Mouse (Mus musculus) heart, embryonic 14.5 days (tissue): ENCODE data around the gene Rxfp2. TPM values are rescaled to one million over a fixed set of nuclear protein-coding genes. Genes with fewer than 3 reads are reported as not detected.
A peak's percentile ranks its signal among the peaks of the same experiment; 100 is the strongest.

Experiments used
- ATAC-seq: fragments of 200-750 bp; cut with Nextera tagmentation; 2 replicates; pipeline ENCODE4 v1.8.0; 2017; ENCODE audit warnings: low read depth, moderate TSS enrichment; ENCODE audit not compliant: insufficient number of reproducible peaks, insufficient read depth, low FRiP score
- H3K27ac ChIP-seq, 2 experiments: fragments of 200-500 bp in 1 of 2; fragments of 300-500 bp in 1 of 2; sonication (generic) in 1 of 2; replicated peaks in 1 of 2; 2 replicates each; pipeline ENCODE4 v1.5.1; 2012 to 2014; ENCODE audit warnings: low read depth in 2 of 2, low read length in 2 of 2, control low read depth in 1 of 2, mild to moderate bottlenecking in 1 of 2, mixed read lengths in 1 of 2; ENCODE audit not compliant: control insufficient read depth in 1 of 2, insufficient read depth in 1 of 2
- H3K27me3 ChIP-seq: fragments of 300-500 bp; sonication (generic); 2 replicates; pipeline ENCODE4 v1.6.1; 2014; ENCODE audit warnings: mild to moderate bottlenecking, low read length, control low read depth; ENCODE audit not compliant: control insufficient read depth, insufficient read depth
- H3K36me3 ChIP-seq: fragments of 300-500 bp; sonication (generic); 2 replicates; pipeline ENCODE4 v1.6.1; 2014; ENCODE audit warnings: mild to moderate bottlenecking, control low read depth, low read length, mixed read lengths; ENCODE audit not compliant: control insufficient read depth, insufficient read depth
- H3K4me1 ChIP-seq, 2 experiments: fragments of 200-500 bp in 1 of 2; fragments of 300-500 bp in 1 of 2; sonication (generic) in 1 of 2; 2 replicates each; pipeline ENCODE4 v1.6.1; 2012 to 2014; ENCODE audit warnings: low read length in 2 of 2, control low read depth in 1 of 2, mixed read lengths in 1 of 2; ENCODE audit not compliant: control insufficient read depth in 2 of 2, insufficient read depth in 2 of 2
- H3K4me2 ChIP-seq: fragments of 300-500 bp; sonication (generic); 2 replicates; pipeline ENCODE4 v1.6.1; 2014; ENCODE audit warnings: mild to moderate bottlenecking, low read length
- H3K4me3 ChIP-seq, 2 experiments: fragments of 200-500 bp in 1 of 2; fragments of 300-500 bp in 1 of 2; sonication (generic) in 1 of 2; 2 replicates each; pipeline ENCODE4 v1.5.1; 2012 to 2014; ENCODE audit warnings: low read length in 2 of 2, mild to moderate bottlenecking in 2 of 2, control low read depth in 1 of 2, low read depth in 1 of 2, moderate library complexity in 1 of 2; ENCODE audit not compliant: control insufficient read depth in 1 of 2, insufficient read depth in 1 of 2
- H3K9ac ChIP-seq: fragments of 300-500 bp; sonication (generic); 2 replicates; pipeline ENCODE4 v1.6.1; 2014; ENCODE audit warnings: mild to moderate bottlenecking, low read length
- H3K9me3 ChIP-seq: fragments of 300-500 bp; sonication (generic); 2 replicates; pipeline ENCODE4 v1.6.1; 2016; ENCODE audit warnings: low read length, control low read depth; ENCODE audit not compliant: control insufficient read depth
- WGBS: fragments of 180-500 bp; shearing (Covaris S2); extraction: QIAGEN DNeasy Blood & Tissue Kit; methylation state at CpG from one replicate; pipeline ENCODE4 v1.1.7; 2014; 5-methylcytosine and 5-hydroxymethylcytosine counted together
- polyA plus RNA-seq: library from polyadenylated mRNA; unstranded; fragments of >200 nt; fragmentation: Nextera tagmentation; extraction: Ambion mirVana; gene quantifications from 2 replicates; pipeline ENCODE4 v1.2.1, GENCODE M21; 2014

Gene Rxfp2
- polyA plus RNA-seq, 1 experiment from 2014 or later, result 0.15 TPM

GRCm38 (mm10) chr5:150114778-150115177 is 96.3 kb downstream of the Rxfp2 start:
- ATAC-seq, result no peak
- Histone ChIP-seq H3K4me2 (peak overlapping the region; percentile 32; the same call in 1 of the 2 replicates), H3K36me3 (no peaks in the 10 kb centered on the region), H3K9ac (no peak overlapping the region), H3K27me3 (no peaks in the 10 kb centered on the region), H3K4me1 (peaks cover 7 to 22% of the 10 kb centered on the region in 2 experiments), H3K4me3 (no peak overlapping the region), H3K27ac (peak overlapping the region in 1 of 2 experiments; percentile 81; a peak in 2 of 4 replicates), H3K9me3 (peaks cover 6% of the 10 kb centered on the region)
- WGBS, result 83% methylated on average over 4 of the region's 4 CpGs

DNA sequence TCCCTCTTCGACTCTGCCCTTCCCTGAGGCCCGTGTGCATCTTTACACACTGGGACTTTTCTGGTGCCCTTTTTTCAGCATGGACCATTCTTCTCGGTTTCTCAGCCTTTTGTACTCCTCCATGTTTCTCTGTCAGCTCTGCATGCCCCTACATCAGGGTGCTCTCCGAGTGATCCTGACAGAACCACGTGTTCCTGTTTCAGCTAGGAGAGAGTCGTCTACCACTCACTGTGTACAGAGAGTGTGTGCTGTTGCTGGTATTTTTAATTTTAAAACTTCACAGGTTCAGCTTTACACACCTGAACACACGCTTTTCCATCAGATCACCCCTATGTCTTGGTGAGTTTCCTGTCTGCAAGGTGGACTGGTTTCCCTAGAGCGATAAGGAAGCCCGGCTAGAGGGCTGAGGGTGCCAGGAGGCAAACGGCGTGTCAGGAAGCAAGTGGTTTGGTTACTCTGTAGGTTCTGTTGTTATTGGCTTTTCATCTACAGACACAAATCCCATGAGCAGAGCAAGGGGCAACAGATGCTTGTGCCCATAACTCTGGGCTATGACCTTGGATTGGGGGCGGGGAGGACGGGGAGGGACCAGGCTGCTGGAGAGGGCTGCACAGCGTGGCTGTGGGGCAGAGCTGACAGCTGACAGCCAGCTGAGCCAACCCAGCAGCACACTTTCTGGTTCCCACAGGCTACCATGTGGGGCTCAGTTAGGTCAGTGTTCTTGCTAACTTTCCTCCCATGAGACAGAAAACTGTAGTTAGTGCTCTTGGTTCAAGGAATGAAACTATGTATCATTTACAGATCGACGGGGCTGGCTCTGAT is 97.0 kb downstream of the Rxfp2 start:
- peak overlapping the region; percentile 39; the same call in 1 of the 2 replicates for H3K9ac ChIP-seq

DNA sequence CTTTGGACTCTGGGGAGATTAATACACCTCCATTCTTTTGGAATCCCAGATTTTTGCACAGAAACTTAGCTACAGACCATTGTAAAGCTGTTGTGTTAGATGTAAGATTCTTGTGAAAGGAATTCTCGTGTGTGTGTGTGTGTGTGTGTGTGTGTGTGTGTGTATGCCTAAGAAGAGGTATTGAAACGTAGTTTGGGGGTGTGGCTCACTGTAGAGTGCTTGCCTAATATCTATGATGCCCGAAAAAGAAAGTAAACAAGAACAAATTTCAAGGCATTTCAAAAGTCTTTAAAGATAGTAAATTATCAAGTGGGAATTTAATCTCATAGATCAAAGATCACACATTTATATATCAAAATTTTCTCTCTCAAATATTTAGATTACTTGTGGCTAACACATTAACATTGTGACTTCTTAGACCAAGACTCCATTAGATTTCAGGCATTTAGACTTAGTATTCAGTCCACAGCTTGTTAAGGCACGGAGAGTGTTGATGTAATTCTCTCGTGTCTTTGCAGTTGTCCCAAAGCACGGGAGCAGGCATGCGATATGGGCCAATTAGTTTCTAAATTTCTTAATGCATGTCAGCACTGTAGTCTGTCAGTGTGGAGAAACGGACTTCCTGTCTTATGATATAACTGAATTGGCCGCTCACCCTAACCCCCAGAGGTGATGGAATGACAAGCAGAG is 97.9 kb downstream of the Rxfp2 start:
- 65% methylated on average over 9 of the region's 9 CpGs for WGBS
- H3K4me1 ChIP-seq, result peaks cover 7 to 22% of the 10 kb centered on the region in 2 experiments
- peak overlapping the region; percentile 39; the same call in 1 of the 2 replicates for H3K9ac ChIP-seq
- H3K4me2 ChIP-seq, result peak overlapping the region; percentile 32
- H3K27ac ChIP-seq, result peak overlapping the region; percentile 39 to 81
- H3K27me3 ChIP-seq, result no peaks in the 10 kb centered on the region
- H3K4me3 ChIP-seq, result no peak overlapping the region
- no peak for ATAC-seq
- peaks cover 6% of the 10 kb centered on the region for H3K9me3 ChIP-seq
- H3K36me3 ChIP-seq, result no peaks in the 10 kb centered on the region

More for the DNA sequence above, 97.0 kb downstream of the Rxfp2 start:
- Histone ChIP-seq H3K36me3 (no peaks in the 10 kb centered on the region), H3K4me1 (peaks cover 7 to 22% of the 10 kb centered on the region in 2 experiments), H3K4me3 (no peak overlapping the region), H3K9me3 (peaks cover 6% of the 10 kb centered on the region), H3K27ac (peak overlapping the region; percentile 79 to 81), H3K27me3 (no peaks in the 10 kb centered on the region), H3K4me2 (peak overlapping the region; percentile 32)
- whole genome bisulfite sequencing, result 35% methylated on average over 16 of the region's 16 CpGs
- peak; percentile 46; the same call in 1 of the 2 replicates for ATAC-seq

GRCm38 (mm10) chr5:150116906-150117216 is 98.4 kb downstream of the Rxfp2 start:
- Histone ChIP-seq H3K9ac (no peak overlapping the region), H3K9me3 (peaks cover 6% of the 10 kb centered on the region), H3K36me3 (no peaks in the 10 kb centered on the region), H3K4me1 (peaks cover 7 to 22% of the 10 kb centered on the region in 2 experiments), H3K27ac (no peak overlapping the region), H3K27me3 (no peaks in the 10 kb centered on the region), H3K4me3 (no peak overlapping the region), H3K4me2 (no peak overlapping the region)
- 85% methylated on average over 6 of the region's 6 CpGs for WGBS
- ATAC-seq, result no peak

DNA sequence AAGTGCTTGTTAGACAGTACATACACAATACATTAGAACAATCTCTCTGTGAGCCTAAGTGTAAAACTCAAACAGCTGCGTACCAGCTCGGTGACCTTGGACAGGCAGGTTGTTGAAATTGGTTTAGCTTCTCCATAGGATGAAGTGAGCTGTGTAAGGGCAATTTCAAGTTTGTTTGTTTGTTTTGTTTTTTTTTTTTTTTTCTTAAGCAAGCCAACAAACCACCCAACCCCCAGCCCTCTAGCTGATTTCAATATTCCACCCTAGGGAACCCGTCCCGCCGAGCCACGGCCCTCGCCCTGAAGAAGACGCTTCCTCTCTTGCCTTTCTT is 99.6 kb downstream of the Rxfp2 start:
- Histone ChIP-seq H3K4me2 (peak overlapping the region; percentile 77), H3K9me3 (peaks cover 6% of the 10 kb centered on the region), H3K27me3 (no peaks in the 10 kb centered on the region), H3K4me3 (peak overlapping the region; percentile 70 to 73), H3K27ac (peak overlapping the region in 1 of 2 experiments; percentile 39; a peak in 1 of 4 replicates), H3K36me3 (no peaks in the 10 kb centered on the region), H3K9ac (peak overlapping the region; percentile 28), H3K4me1 (peaks cover 7 to 22% of the 10 kb centered on the region in 2 experiments)
- no peak for ATAC-seq
- 18% methylated on average over 8 of the region's 8 CpGs for WGBS

DNA sequence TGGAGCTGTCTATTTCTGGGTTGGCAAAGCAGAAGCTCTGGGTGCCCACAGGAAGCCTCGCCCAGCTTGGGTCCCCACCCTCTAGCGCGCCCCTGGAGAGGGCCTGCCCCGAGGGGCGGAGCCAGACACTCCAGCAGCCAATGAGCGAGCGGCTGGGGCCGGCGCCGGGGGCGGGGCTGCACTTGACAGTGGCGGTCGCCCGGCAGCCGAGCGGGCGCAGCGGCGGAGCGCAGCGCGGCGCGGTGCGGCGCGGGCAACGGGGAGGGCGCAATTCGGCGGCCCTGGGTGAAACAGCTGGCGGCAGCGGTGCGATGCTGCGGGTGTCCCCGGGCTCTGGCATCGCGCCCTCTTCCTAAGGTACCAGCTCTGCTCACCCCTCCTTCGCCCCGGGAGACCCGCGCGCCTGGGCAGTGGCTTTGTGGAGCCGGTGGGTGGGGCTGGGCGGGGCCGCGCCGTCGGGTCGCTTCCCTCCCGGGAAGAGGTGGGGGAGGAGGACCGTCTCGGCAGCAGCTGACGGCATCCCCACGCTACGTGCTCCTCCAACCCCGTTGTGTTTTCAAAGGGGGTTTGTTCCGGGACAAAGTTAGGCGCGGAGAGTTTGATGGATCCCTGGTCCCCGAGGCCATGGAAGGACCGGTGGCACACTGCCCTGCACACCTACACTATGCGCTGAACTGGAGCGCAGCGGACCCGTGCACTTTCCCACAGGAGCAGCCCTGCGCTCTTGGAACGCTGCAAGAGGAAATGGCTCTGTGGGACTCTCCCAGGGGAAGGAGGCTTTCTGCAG is 100.2 kb downstream of the Rxfp2 start, which contains the start of gene Fry:
Gene Fry (plus strand): TSS at position 191 of the 787 bp plus-strand sequence.
- Histone ChIP-seq H3K27me3 (no peaks in the 10 kb centered on the region), H3K4me1 (peaks cover 7 to 22% of the 10 kb centered on the region in 2 experiments), H3K9ac (peak within 1 kb of the TSS; percentile 72), H3K4me2 (peak within 1 kb of the TSS; percentile 77), H3K27ac (peak within 1 kb of the TSS; percentile 34 to 39; a peak in 3 of 4 replicates), H3K4me3 (peak within 1 kb of the TSS; percentile 70 to 73), H3K36me3 (no peaks in the 10 kb centered on the region), H3K9me3 (peaks cover 6% of the 10 kb centered on the region)
- ATAC-seq, result peak; percentile 97
- WGBS, result under 1% methylated on average over 61 of the region's 68 CpGs

DNA sequence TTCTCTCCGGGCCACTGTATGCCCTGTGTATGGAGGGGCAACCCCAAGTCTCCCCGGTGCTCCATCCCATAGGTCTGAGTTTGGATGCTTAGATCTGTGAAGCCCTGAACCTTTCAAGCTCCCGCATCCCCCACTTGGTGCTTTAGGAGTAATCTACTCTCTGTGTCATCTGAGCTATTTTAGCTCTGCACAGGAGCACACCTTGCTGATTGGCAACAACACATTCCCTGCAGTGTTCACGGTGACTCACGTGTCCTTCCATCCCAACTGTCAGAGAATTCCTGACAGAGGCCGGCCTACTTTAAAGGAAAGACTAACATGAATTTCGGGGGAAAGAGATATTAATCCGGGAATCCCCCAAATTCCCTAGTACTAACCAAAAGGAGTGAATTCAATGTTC is 102.2 kb downstream of the Rxfp2 start:
- ATAC-seq, result no peak
- Histone ChIP-seq H3K27me3 (no peaks in the 10 kb centered on the region), H3K4me3 (no peak overlapping the region), H3K36me3 (no peaks in the 10 kb centered on the region), H3K9ac (no peak overlapping the region), H3K9me3 (peaks cover 6% of the 10 kb centered on the region), H3K27ac (no peak overlapping the region), H3K4me2 (no peak overlapping the region), H3K4me1 (peaks cover 0 to 11% of the 10 kb centered on the region in 2 experiments; a peak in 2 of 4 replicates)
- WGBS, result 82% methylated on average over 8 of the region's 8 CpGs
